Mouse (Mus musculus) stomach, postnatal 0 days (tissue): ENCODE measurements at regions not wholly inside any gene's neighbourhood (a gene's known extent, or its start where the extent isn't known, plus 50 kb on each side); places are given as distances from the start of the nearest gene placed in this dataset.

ENCODE experiments used
- CTCF ChIP-seq: IDR thresholded peaks from 2 replicates; pipeline ENCODE4 v1.5.1; 2016; ENCODE audit warnings: antibody characterized with exemption, low read depth, mild to moderate bottlenecking, moderate library complexity
- EP300 ChIP-seq: optimal IDR thresholded peaks from 2 replicates; pipeline ENCODE3; 2016; ENCODE audit warnings: antibody characterized with exemption

DNA sequence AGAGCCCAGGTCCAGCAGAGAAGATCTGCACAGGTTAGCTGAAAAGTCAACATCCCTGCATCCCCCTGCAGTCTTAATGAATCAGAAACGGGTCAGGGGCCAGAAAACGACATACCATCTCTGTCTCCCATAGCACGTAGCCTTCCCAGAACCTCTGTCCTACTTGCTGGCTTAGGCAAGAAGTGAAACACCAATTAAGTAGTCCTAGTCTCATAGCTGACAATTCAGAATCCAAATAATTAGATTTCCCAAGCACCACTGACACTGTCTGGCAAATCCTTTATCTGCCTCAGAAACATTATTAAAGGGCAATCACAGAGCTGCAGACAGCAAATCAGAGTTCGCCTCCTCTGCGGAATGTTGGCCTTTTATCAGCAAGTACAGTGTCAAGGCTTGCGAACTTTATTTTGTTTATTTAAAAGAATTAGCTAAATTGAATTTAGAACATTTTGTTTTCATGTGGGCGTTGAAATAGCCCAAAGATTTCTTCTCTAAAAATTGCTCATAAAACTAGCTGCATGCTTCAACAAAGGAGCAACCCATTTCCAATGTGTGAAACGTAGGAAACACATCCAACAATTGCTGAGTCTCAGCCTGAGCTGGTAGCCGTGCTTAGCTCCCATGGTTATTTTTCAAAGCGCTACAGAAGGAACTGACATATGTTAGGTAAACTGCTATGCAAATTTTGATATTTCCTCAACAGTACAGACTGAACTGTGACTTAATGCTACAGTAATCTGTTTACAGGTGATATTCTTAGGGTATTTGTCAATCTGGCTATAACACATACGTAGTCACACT lies 411.2 kb downstream of the Ipo11 start:
- no peak for TF ChIP-seq CTCF
- TF ChIP-seq EP300 = no peak
